Mouse (Mus musculus) adrenal gland, postnatal 36 days (tissue): Measurements from ENCODE around the gene Fam189b. TPM values are rescaled to one million over a fixed set of nuclear protein-coding genes. Genes with fewer than 3 reads are reported as not detected.
"Not testable (repeated sequence)": the region's sequence is repeated elsewhere in the genome, so short reads cannot be mapped to it uniquely, and the experiment has no call there.

ENCODE experiments used
- DNase-seq, 2 experiments: peaks; one replicate each; pipeline ENCODE4 v3.0.0; 2021; ENCODE audit warnings: mixed read lengths in 1 of 2
- total RNA-seq, 2 experiments: library from RNA; stranded (reverse); gene quantifications; 2 replicates each; pipeline ENCODE4 v1.2.3; 2021

The Fam189b gene
- total RNA-seq, 2 experiments from 2014 or later: 13.5 to 17.1 TPM

DNA sequence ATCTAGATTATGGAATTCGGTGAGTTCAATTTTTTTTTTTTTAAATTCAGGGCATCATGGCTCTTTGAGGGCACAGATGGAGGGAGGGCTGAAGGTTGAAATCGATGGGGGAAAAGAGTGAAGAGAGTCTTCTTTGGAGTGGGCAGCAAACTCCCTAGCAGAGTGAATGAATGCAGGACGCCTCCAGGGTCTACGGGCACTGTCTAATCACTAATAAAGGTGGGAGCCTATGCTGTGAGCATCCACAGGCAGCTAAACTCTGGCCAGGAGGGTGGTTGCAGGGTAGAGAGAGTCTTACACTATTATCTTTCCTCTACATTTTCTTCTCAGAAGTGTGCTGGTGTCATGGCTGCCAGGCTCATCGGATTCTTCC, 20.2 kb downstream of the Fam189b start:
- no peak for DNase-seq

DNA sequence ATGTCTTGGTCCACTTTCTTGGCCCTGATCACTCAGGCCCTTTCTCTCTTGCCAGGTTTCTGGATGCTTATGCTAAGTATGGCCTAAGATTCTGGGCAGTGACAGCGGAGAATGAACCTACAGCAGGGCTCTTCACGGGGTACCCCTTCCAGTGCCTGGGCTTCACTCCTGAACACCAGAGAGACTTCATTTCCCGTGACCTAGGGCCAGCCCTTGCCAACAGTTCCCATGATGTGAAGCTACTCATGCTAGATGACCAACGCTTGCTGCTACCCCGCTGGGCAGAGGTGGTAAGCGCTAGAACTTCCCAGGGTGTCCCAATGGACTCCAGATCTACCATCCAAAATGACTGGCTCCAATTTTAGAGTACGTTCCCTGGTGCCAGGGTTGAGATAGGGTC, 23.1 kb downstream of the Fam189b start:
- no peak for DNase-seq

- DNase-seq: no peak
Observed at GRCm38 (mm10) chr3:89206695-89207094, 23.8 kb downstream of the Fam189b start.

DNA sequence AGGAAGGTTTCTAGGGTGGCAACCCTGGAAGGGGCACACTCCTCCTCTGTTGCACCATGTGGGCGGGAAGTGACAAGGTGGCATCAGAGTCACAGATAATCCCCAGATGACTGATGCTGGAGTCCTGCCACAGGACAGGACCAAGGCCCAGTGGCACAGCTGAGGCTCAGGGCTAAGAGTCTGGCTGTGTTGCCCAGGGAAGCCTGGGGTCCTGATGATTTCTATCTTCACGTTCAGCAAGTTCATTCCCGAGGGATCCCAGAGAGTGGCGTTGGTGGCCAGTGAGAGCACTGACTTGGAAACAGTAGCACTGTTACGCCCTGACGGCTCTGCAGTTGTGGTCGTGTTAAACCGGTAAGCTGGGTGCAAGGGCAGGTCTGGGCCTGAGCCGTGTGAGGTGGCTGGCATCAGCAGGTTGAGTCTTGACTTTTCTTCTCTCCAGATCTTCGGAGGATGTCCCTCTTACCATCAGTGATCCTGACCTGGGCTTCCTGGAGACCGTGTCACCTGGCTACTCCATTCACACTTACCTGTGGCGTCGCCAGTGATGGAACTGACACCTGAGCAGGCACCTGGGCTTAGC, 25.2 kb downstream of the Fam189b start:
- DNase-seq: no peak

- no peak for DNase-seq
Observed at GRCm38 (mm10) chr3:89208736-89209135, 25.8 kb downstream of the Fam189b start.

GRCm38 (mm10) chr3:89209731-89210130, 26.8 kb downstream of the Fam189b start:
- DNase-seq: no peak

GRCm38 (mm10) chr3:89210162-89210561, 27.2 kb downstream of the Fam189b start:
- no peak for DNase-seq

GRCm38 (mm10) chr3:89210731-89211130, 27.8 kb downstream of the Fam189b start:
- peak; percentile 57 to 71 for DNase-seq

DNA sequence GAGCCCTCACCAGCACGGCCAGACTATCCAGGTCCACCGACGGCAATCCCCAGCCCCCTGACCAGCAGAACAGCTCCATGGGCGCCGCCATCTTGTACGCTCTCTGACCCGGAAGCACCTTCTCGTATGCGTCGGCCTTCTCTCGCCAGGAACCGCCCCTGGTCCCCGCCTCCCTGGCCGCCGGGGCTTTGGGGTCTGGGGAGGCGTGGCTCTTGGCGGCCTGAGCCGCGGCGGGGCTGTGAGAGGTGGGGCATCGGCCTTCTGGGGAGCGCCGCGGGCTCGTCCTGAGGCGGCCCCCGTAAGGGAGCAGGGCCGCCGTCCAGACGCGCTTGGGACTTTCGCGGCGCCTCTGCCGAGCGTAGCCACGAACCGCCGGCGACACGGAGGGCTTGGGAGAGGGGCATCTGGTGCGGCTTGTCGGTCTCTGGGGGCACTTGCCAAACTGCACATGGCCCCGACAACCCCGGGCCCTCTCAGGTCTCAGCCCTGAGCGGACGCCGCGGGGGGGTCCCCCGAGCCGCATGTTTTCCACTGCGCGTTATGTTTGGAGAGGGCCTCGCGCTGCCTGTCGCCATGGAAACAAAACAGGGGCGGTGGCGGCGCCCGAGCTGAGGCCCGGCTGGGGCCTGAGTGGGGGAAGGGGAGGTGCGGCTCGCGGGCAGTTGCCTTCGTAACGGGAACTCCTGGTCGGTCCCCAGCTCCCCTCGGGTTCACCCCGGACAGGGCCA, 31.0 kb downstream of the Fam189b start:
- peak; percentile 95 to 98 for DNase-seq

GRCm38 (mm10) chr3:89214681-89215411, 31.9 kb downstream of the Fam189b start, which contains the start of gene Thbs3:
Gene Thbs3 (plus strand): TSS chr3:89215180.
- DNase-seq: no peak

DNA sequence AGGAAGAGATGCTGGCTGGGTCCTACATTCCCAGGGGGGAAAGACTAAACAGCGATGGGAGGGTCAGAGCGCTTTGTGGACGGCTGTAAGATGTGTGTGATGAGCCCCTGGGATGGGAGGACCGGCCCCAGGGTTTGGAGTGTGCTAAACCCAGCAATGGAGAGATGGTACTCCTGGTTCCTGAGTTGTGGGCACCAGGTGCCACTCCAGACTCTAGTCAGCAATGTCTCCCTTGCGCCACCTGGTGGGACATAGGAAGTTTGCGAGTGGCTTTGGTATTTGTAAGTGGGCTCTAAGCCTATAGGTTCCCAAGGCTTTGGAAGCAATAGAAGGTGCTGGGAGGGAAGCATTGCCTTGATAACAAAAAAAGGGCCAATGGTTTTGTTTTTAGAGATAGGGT, 32.9 kb downstream of the Fam189b start:
- peak; percentile 81 to 87 for DNase-seq

DNA sequence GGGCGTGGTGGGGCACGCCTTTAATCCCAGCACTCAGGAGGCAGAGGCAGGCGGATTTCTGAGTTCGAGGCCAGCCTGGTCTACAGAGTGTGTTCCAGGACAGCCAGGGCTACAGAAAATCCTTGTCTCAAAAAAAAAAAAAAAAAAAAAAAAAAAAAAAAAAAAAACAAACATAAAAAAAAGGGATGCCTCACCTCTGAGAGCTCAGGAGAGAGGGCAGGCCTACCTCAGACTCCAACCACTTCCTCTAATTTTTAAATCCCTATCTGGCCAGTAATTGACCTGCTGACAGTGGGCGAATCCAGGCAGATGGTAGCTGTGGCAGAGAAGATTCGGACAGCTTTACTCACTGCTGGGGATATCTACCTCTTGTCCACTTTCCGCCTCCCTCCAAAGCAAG, 33.5 kb downstream of the Fam189b start:
- DNase-seq: not testable (repeated sequence)

GRCm38 (mm10) chr3:89218271-89218670, 35.3 kb downstream of the Fam189b start:
- no peak for DNase-seq

- no peak for DNase-seq
Observed at GRCm38 (mm10) chr3:89219546-89219945, 36.6 kb downstream of the Fam189b start.

DNA sequence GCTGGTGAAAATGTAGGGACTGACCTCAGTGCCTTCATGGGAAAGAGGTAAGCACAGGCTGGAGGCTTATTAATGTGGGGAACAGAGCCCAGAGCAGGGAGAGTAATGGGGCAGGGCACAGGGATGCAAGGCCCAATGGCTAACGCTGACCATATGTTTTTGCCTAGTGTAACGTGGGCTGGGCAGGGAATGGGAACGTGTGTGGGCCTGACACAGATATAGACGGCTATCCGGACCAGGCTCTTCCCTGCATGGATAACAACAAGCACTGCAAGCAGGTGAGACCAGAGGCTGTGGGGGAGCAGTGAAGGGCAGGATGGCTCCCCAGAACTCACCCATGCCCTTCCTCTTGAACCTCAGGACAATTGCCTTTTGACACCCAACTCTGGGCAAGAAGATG, 38.2 kb downstream of the Fam189b start:
- no peak for DNase-seq

GRCm38 (mm10) chr3:89224796-89225195, 41.9 kb downstream of the Fam189b start:
- DNase-seq: no peak

DNA sequence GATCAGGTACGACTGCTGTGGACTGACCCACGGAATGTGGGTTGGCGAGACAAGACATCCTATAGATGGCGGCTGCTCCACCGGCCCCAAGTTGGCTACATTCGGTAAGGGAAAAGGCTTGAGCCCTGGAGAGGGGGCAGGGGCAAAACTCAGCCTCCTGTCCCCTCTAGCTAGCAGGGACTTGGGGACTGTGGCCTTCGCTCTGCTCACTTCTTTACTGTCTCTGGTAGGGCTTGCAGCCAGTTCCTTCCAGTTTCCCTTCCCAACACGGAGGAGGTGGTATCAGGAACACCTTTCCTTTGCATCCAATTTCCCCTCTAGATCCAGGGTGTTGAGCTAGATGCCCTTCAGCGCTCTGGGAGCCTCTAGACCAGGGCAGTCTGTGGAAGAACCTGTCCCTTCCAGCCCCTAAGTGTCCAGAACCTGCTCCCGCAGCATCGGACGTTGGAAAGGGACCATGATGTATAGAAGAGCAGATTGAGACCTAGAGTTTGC, 42.4 kb downstream of the Fam189b start:
- DNase-seq: no peak

DNA sequence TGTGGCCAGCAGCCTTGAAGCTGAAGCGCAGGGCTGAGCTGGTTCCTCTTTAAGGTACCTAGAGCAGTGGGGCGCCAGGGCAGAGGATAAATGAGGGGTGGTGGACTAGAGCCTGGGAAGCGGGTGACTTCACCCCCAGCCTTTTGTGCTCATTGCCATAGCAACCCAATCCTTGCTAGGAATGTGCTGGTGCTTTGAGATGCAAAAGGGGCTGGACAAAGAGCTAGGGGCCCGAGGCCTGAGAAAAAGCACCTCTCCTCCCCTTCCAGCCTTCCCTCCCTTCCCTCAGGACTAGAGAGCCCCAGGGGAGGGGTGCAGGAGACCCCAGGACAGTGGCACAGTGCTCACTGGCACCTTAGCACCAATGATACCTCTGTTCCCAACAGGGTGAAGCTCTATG, 43.0 kb downstream of the Fam189b start:
- no peak for DNase-seq

DNA sequence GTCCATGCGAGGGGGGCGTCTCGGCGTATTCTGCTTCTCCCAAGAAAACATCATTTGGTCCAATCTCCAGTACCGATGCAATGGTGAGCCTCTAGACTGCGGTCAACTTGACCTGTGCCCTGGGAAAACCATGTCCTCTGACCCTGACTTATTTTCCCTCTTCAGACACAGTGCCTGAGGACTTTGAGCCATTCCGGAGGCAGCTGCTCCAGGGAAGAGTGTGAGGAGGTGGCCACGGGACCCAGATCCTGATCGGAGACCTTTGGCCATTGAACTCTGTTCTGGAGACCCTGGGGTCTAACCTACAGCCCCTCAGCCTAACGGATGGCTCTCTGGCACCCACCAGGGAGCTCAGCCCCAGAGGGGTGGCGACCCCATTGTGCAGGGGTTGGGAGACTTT, 43.4 kb downstream of the Fam189b start:
- no peak for DNase-seq

DNA sequence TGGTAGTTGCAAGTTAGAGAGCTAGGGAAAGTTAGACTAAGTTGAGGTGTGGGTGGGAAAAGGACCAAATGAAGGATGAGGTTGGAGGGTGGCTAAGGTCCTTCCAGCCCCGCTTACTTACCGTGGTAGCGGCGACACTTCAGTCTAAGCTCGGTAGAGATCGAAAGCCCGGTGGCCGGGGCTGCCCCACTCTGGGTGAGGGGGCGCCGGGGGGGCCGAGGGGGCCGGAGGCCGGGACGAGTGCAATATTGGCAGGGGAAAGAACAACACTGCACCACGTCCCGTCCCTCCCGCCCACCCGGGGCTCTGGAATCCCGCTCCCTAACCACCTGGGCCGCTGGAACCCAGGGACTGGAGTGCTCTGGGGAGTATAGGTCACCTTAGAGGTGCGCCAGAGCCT, 44.0 kb downstream of the Fam189b start, which contains the start of gene Mtx1:
Gene Mtx1 (minus strand): TSS at position 189 of the 400 bp plus-strand sequence.
- no peak for DNase-seq

GRCm38 (mm10) chr3:89227307-89228179, 44.6 kb downstream of the Fam189b start:
- DNase-seq: peak; percentile 92

DNA sequence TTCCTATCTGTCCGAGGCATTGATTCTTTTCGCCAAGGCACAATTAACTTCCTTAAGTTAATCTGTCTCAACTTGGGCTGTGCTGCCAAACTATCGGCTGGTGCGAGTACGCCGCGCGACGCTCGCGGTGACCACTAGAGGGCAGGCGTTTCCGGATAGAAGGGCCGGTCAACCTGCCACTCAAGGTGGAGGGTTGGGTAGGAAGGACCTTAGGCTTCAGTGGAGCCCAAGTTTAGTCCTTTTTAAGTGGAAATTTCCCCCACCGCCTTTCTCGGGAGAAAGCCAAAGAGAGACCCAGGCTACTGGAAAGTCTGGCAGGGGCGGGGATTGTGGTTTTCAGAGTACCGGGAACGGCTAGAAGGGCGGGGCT, 45.2 kb downstream of the Fam189b start:
- DNase-seq: peak; percentile 89 to 91
